Mouse (Mus musculus) liver, adult 2 months (tissue): Measurements from ENCODE around the gene Tcf7.

ENCODE experiments used
- CTCF ChIP-seq: fragments of 200-500 bp; IDR thresholded peaks from 2 replicates; pipeline ENCODE4 v1.5.1; 2011; ENCODE audit warnings: low read depth, low read length, control low read depth
- POLR2A ChIP-seq: fragments of 200-500 bp; IDR thresholded peaks from 2 replicates; pipeline ENCODE4 v1.6.1; 2011; ENCODE audit warnings: low read length, control low read depth; ENCODE audit not compliant: insufficient read depth; ENCODE audit errors: extremely low read depth

GRCm38 (mm10) chr11:52327313-52327712 is 44.5 kb upstream of the Tcf7 start:
- TF ChIP-seq CTCF (no peak), POLR2A (no peak)
